Mouse (Mus musculus): ENCODE measurements at regions not wholly inside any gene's neighbourhood (a gene's known extent, or its start where the extent isn't known, plus 50 kb on each side); places are given as distances from the start of the nearest gene placed in this dataset.

GRCm38 (mm10) chr12:82115766-82116165 lies 53.4 kb upstream of the Sipa1l1 start:
- TF ChIP-seq POLR2A (IDR thresholded peaks at IDR 0.05; ENCODE audit: low read depth, low read length) (no peak), CTCF (IDR thresholded peaks at IDR 0.05; ENCODE audit: extremely low read depth, insufficient read length, insufficient replicate concordance, low read depth, low read length) (no peak)

Data from small intestine, adult 2 months (tissue).